8 mouse cellular contexts compared by ENCODE assay signal in genomic region chr2:117121212-117121983, GRCm38 (mm10). TPM values are rescaled to one million over a fixed set of nuclear protein-coding genes. Genes with fewer than 3 reads are reported as not detected.
DNase-seq lines count a peak whose midpoint lies in the region; ATAC-seq lines count a peak whose summit lies in the region.

Gene Spred1, plus strand, starts transcription at chr2:117121374.

- H3K4me2 ChIP-seq in limb, embryonic 12.5 days = peak within 1 kb of the TSS; percentile 76
- peak within 1 kb of the TSS; percentile 84 for H3K4me2 ChIP-seq in midbrain, embryonic 14.5 days (ENCODE audit: low read length)

- peak within 1 kb of the TSS; percentile 98 for H3K4me3 ChIP-seq in limb, embryonic 12.5 days (replicated peaks)
- peak within 1 kb of the TSS; percentile 86 for H3K4me3 ChIP-seq in midbrain, embryonic 14.5 days (replicated peaks; ENCODE audit: low read depth, low read length)

- H3K9ac ChIP-seq in limb, embryonic 12.5 days (replicated peaks) = peak within 1 kb of the TSS; percentile 99
- peak within 1 kb of the TSS; percentile 94 for H3K9ac ChIP-seq in midbrain, embryonic 14.5 days (replicated peaks; ENCODE audit: low read length)

- WGBS in limb, embryonic 12.5 days = under 1% methylated on average over 94 of the region's 99 CpGs
- WGBS in midbrain, embryonic 14.5 days = under 1% methylated on average over 90 of the region's 99 CpGs

- H3K4me1 ChIP-seq in limb, embryonic 12.5 days (replicated peaks) = peaks cover 15% of the 10 kb centered on the region
- peaks cover 27% of the 10 kb centered on the region for H3K4me1 ChIP-seq in midbrain, embryonic 14.5 days (ENCODE audit: control insufficient read depth, insufficient read depth, low read length)

- no peaks in the 10 kb centered on the region for H3K9me3 ChIP-seq in limb, embryonic 12.5 days
- H3K9me3 ChIP-seq in midbrain, embryonic 14.5 days (ENCODE audit: control insufficient read depth, low read length) = no peaks in the 10 kb centered on the region

- peak within 1 kb of the TSS; percentile 100 for H3K27ac ChIP-seq in limb, embryonic 12.5 days
- H3K27ac ChIP-seq in midbrain, embryonic 14.5 days (replicated peaks; ENCODE audit: low read depth, low read length) = peak within 1 kb of the TSS; percentile 99

- peak; percentile 11 for DNase-seq in spleen, adult 12 weeks (ENCODE audit: low spot score)
- no peak for DNase-seq in spleen, postnatal 14 days (ENCODE audit: low spot score in 2 of 2)
- peak; percentile 59 for DNase-seq in induced T-regulatory cell, adult 2 months (ENCODE audit: low read depth)
- peak; percentile 59 for DNase-seq in midbrain, embryonic 14.5 days
- peak; percentile 65 for DNase-seq in testis, postnatal 14 days (ENCODE audit: low spot score)

- peak; percentile 11; the same call in 1 of the 2 replicates for ATAC-seq in cerebellum, adult (ENCODE audit: insufficient number of reproducible peaks, low FRiP score, low TSS enrichment)
- peak; percentile 17 for ATAC-seq in frontal cortex, adult (ENCODE audit: low TSS enrichment)
- peak; percentile 17 for ATAC-seq in limb, embryonic 12.5 days (ENCODE audit: insufficient number of reproducible peaks, insufficient read depth, low FRiP score, low TSS enrichment, low read depth)
- peak; percentile 49 for ATAC-seq in midbrain, embryonic 14.5 days (ENCODE audit: low FRiP score, low TSS enrichment)

- no peaks in the 10 kb centered on the region for H3K36me3 ChIP-seq in limb, embryonic 12.5 days
- H3K36me3 ChIP-seq in midbrain, embryonic 14.5 days (ENCODE audit: control insufficient read depth, insufficient read depth, low read length) = no peaks in the 10 kb centered on the region

- H3K27me3 ChIP-seq in limb, embryonic 12.5 days = no peaks in the 10 kb centered on the region
- H3K27me3 ChIP-seq in midbrain, embryonic 14.5 days (ENCODE audit: control insufficient read depth, insufficient read depth, low read length) = no peaks in the 10 kb centered on the region

RNA-seq across cellular contexts. Expression of gene Spred1, which starts in this region (rescaled TPM):
- polyA plus RNA-seq in limb, embryonic 12.5 days (2016; fragmentation: Nextera tagmentation; extraction: Ambion mirVana) = 23.7 and 25.1 TPM in 2 replicates
- 18.9 and 19.6 TPM in 2 replicates for polyA plus RNA-seq in midbrain, embryonic 14.5 days (2014; fragmentation: Nextera tagmentation; extraction: Ambion mirVana)

Comparison
In these comparisons a context has a peak if more than half of its experiments do, and no peak if none do; other contexts are left out.
1. DNase-seq: peak in spleen, adult 12 weeks (single experiment), induced T-regulatory cell, adult 2 months (single experiment), midbrain, embryonic 14.5 days (single experiment) and testis, postnatal 14 days (single experiment); none in spleen, postnatal 14 days (0 of 2).
2. Peak in every context shown above with its lines, with median percentiles within 50 percentile points of each other: ATAC-seq.